Comparison of ENCODE assay signal across 21 mouse cellular contexts in the genomic region with DNA sequence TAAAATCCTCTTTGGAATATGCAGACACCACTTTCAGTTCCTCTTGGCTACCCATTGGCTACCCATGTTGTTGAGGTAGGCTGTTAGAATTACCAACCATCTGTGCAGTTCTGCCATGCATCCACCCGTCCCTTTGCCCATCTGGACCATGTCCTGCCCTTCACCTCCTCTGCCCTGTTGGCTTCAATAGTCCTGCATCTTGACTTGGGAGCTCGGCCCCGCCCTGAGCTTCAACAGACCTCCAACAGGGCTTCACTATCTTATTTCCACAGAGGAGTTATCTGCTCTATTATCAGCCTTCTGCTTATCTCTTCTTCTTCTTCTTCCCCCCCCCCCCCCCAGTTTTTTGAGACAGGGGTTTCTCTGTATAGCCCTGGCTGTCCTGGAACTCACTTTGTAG. TPM values are rescaled to one million over a fixed set of nuclear protein-coding genes. Genes with fewer than 3 reads are reported as not detected.
DNase-seq lines count a peak whose midpoint lies in the region; ATAC-seq and TF ChIP-seq lines count a peak whose summit lies in the region.
"Had no signal": no experiment of that assay in that cellular context is flagged by ENCODE, and none has a peak within 500 bp of the region (broad histone marks: within the 10 kb centered on the region; RNA-seq: fewer than 3 reads in every experiment).

No protein-coding gene starts in this region.

- no peaks in the 10 kb centered on the region for H3K27me3 ChIP-seq in CH12.LX (replicated peaks)
- no peaks in the 10 kb centered on the region for H3K27me3 ChIP-seq in liver, embryonic 13.5 days
- H3K27me3 ChIP-seq in forebrain, embryonic 11.5 days (ENCODE audit: control insufficient read depth, insufficient read depth, low read length) = no peaks in the 10 kb centered on the region
- no peaks in the 10 kb centered on the region for H3K27me3 ChIP-seq in midbrain, embryonic 11.5 days (ENCODE audit: control insufficient read depth, insufficient read depth, low read length)
- H3K27me3 ChIP-seq: embryonic facial prominence, embryonic 13.5 days; intestine, embryonic 15.5 days; midbrain, embryonic 12.5 days; neural tube, embryonic 12.5 days had no signal

- TF ChIP-seq CTCF in CH12.LX (conservative IDR thresholded peaks at IDR 0.05 in 1 of 2, IDR thresholded peaks at IDR 0.05 in 1 of 2; ENCODE audit: low read depth in 2 of 2, low read length in 2 of 2) = no peak
- no peak for TF ChIP-seq CTCF in bone marrow macrophage, adult 2 months (IDR thresholded peaks at IDR 0.05; ENCODE audit: low read depth, low read length)

- ATAC-seq in liver, embryonic 13.5 days (ENCODE audit: low read depth) = peak; percentile 29; the same call in 1 of the 2 replicates
- ATAC-seq in megakaryocyte-erythroid progenitor cell, adult 5-6 weeks (replicated peaks; ENCODE audit: low FRiP score, low TSS enrichment, poor library complexity, severe bottlenecking) = peak; percentile 45; the same call in 1 of the 2 replicates
- no peak for ATAC-seq in forebrain, embryonic 11.5 days (replicated peaks; ENCODE audit: low FRiP score)
- no peak for ATAC-seq in midbrain, embryonic 11.5 days (ENCODE audit: low FRiP score)
- ATAC-seq: intestine, embryonic 15.5 days had no signal

- H3K4me3 ChIP-seq in CH12.LX (replicated peaks in 1 of 3; ENCODE audit: low read depth in 2 of 3, low read length in 2 of 3, poor library complexity in 1 of 3) = no peak overlapping the region
- H3K4me3 ChIP-seq in bone marrow macrophage, adult 2 months (ENCODE audit: insufficient read depth, low read length) = no peak overlapping the region
- H3K4me3 ChIP-seq in liver, embryonic 13.5 days (replicated peaks) = no peak overlapping the region
- no peak overlapping the region for H3K4me3 ChIP-seq in forebrain, embryonic 11.5 days (ENCODE audit: low read depth, low read length)
- H3K4me3 ChIP-seq in midbrain, embryonic 11.5 days (ENCODE audit: low read depth, low read length) = no peak overlapping the region
- H3K4me3 ChIP-seq: embryonic facial prominence, embryonic 13.5 days; heart, adult 2 months; intestine, embryonic 15.5 days; midbrain, embryonic 12.5 days; neural tube, embryonic 12.5 days had no signal

- no peak for TF ChIP-seq EP300 in CH12.LX (IDR thresholded peaks at IDR 0.05; ENCODE audit: low read length)

- H3K9ac ChIP-seq in CH12.LX (ENCODE audit: insufficient read depth, low read depth) = no peak overlapping the region
- H3K9ac ChIP-seq in liver, embryonic 13.5 days = peak overlapping the region; percentile 51; the same call in 1 of the 2 replicates
- no peak overlapping the region for H3K9ac ChIP-seq in forebrain, embryonic 11.5 days (ENCODE audit: low read length)
- H3K9ac ChIP-seq in midbrain, embryonic 11.5 days (ENCODE audit: low read length) = no peak overlapping the region
- H3K9ac ChIP-seq: embryonic facial prominence, embryonic 13.5 days; hindbrain, embryonic 14.5 days; intestine, embryonic 15.5 days; lung, embryonic 14.5 days; midbrain, embryonic 12.5 days; neural tube, embryonic 12.5 days had no signal

- no peak for DNase-seq in CH12.LX (ENCODE audit: extremely low read depth)
- peak; percentile 55 for DNase-seq in liver, embryonic 13.5 days
- no peak for DNase-seq in embryo, embryonic 9.5 days (ENCODE audit: extremely low spot score)
- no peak for DNase-seq in forebrain, embryonic 11.5 days (ENCODE audit: low spot score)
- DNase-seq in midbrain, embryonic 11.5 days (ENCODE audit: low spot score, missing footprints) = no peak
- DNase-seq: cerebellum, adult 8-10 months; gastrocnemius, postnatal 10 days; heart, adult 2 months; heart, postnatal 36 days; kidney, postnatal 36 days; lung, embryonic 14.5 days; lung, postnatal 36 days; thymus, postnatal 36 days had no signal

- H3K27ac ChIP-seq in CH12.LX (ENCODE audit: insufficient read depth, low read depth) = no peak overlapping the region
- peak overlapping the region; percentile 3; the same call in 1 of the 2 replicates for H3K27ac ChIP-seq in bone marrow macrophage, adult 2 months (ENCODE audit: insufficient read depth, low read depth, low read length)
- H3K27ac ChIP-seq in liver, embryonic 13.5 days = peak overlapping the region; percentile 100
- H3K27ac ChIP-seq in forebrain, embryonic 11.5 days (ENCODE audit: low read depth, low read length) = no peak overlapping the region
- no peak overlapping the region for H3K27ac ChIP-seq in midbrain, embryonic 11.5 days (ENCODE audit: low read depth, low read length)
- H3K27ac ChIP-seq: embryonic facial prominence, embryonic 13.5 days; hindbrain, embryonic 14.5 days; intestine, embryonic 15.5 days; midbrain, embryonic 12.5 days; neural tube, embryonic 12.5 days had no signal

- 32% methylated on average over 3 of the region's 3 CpGs for WGBS in liver, embryonic 13.5 days (ENCODE audit: insufficient replicate concordance)
- WGBS in forebrain, embryonic 11.5 days = 70% methylated on average over 3 of the region's 3 CpGs
- 74% methylated on average over 3 of the region's 3 CpGs for WGBS in midbrain, embryonic 11.5 days

- H3K4me1 ChIP-seq in CH12.LX (ENCODE audit: control insufficient read depth in 1 of 2, insufficient read depth in 2 of 2) = peaks cover 9 to 58% of the 10 kb centered on the region in 2 experiments
- peaks cover 59% of the 10 kb centered on the region for H3K4me1 ChIP-seq in bone marrow macrophage, adult 2 months (ENCODE audit: control insufficient read depth, insufficient read depth, low read length)
- H3K4me1 ChIP-seq in liver, embryonic 13.5 days (replicated peaks) = peaks cover 75% of the 10 kb centered on the region
- peaks cover 3% of the 10 kb centered on the region; the same call in 1 of the 2 replicates for H3K4me1 ChIP-seq in forebrain, embryonic 11.5 days (replicated peaks; ENCODE audit: control insufficient read depth, insufficient read depth, low read length)
- peaks cover 12% of the 10 kb centered on the region; the same call in 1 of the 2 replicates for H3K4me1 ChIP-seq in midbrain, embryonic 11.5 days (ENCODE audit: control insufficient read depth, insufficient read depth, low read length)

- no peaks in the 10 kb centered on the region for H3K9me3 ChIP-seq in CH12.LX (replicated peaks; ENCODE audit: low read length)
- no peaks in the 10 kb centered on the region for H3K9me3 ChIP-seq in liver, embryonic 13.5 days (replicated peaks)
- no peaks in the 10 kb centered on the region for H3K9me3 ChIP-seq in forebrain, embryonic 11.5 days (ENCODE audit: control insufficient read depth, low read length)
- H3K9me3 ChIP-seq in midbrain, embryonic 11.5 days (ENCODE audit: control insufficient read depth, low read length) = no peaks in the 10 kb centered on the region
- H3K9me3 ChIP-seq: embryonic facial prominence, embryonic 13.5 days; intestine, embryonic 15.5 days; midbrain, embryonic 12.5 days; neural tube, embryonic 12.5 days had no signal

- TF ChIP-seq POLR2A in CH12.LX (IDR thresholded peaks at IDR 0.05; ENCODE audit: low read depth, low read length) = no peak
- no peak for TF ChIP-seq POLR2A in bone marrow macrophage, adult 2 months (IDR thresholded peaks at IDR 0.05; ENCODE audit: borderline replicate concordance, low read depth, low read length)

- dilution Hi-C loops in CH12.LX (cut with MboI; ENCODE audit: extremely low pct_ligation_motif_present, extremely low pct_unique_long_range_greater_than_20kb, low sequenced_read_pairs) = no loop called here

- H3K36me3 ChIP-seq in CH12.LX (replicated peaks in 1 of 2; ENCODE audit: control insufficient read depth in 1 of 2, insufficient read depth in 1 of 2, low read length in 1 of 2) = no peaks in the 10 kb centered on the region
- peaks cover 12% of the 10 kb centered on the region for H3K36me3 ChIP-seq in liver, embryonic 13.5 days
- H3K36me3 ChIP-seq in forebrain, embryonic 11.5 days (ENCODE audit: control insufficient read depth, insufficient read depth, low read length) = no peaks in the 10 kb centered on the region
- H3K36me3 ChIP-seq in midbrain, embryonic 11.5 days (ENCODE audit: control insufficient read depth, insufficient read depth, low read length) = no peaks in the 10 kb centered on the region
- H3K36me3 ChIP-seq: intestine, embryonic 15.5 days had no signal

- peaks cover 14% of the 10 kb centered on the region for H3K79me2 ChIP-seq in CH12.LX (replicated peaks; ENCODE audit: control insufficient read depth, extremely low read depth, insufficient read depth, poor library complexity, severe bottlenecking)

- in situ Hi-C loops in CH12.LX (cut with MboI; ENCODE audit: low pct_ligation_motif_present, low pct_unique_long_range_greater_than_20kb, low sequenced_read_pairs) = no loop called here

- no peak overlapping the region for H3K4me2 ChIP-seq in CH12.LX (ENCODE audit: insufficient read depth, low read depth, poor library complexity, severe bottlenecking)
- peak overlapping the region; percentile 19; the same call in 1 of the 2 replicates for H3K4me2 ChIP-seq in liver, embryonic 13.5 days
- no peak overlapping the region for H3K4me2 ChIP-seq in forebrain, embryonic 11.5 days (ENCODE audit: low read depth, low read length, severe bottlenecking)
- no peak overlapping the region for H3K4me2 ChIP-seq in midbrain, embryonic 11.5 days
- H3K4me2 ChIP-seq: embryonic facial prominence, embryonic 13.5 days; hindbrain, embryonic 14.5 days; intestine, embryonic 15.5 days; lung, embryonic 14.5 days; midbrain, embryonic 12.5 days; neural tube, embryonic 12.5 days had no signal

- TF ChIP-seq RAD21 in CH12.LX (IDR thresholded peaks at IDR 0.05; ENCODE audit: low read depth, low read length) = no peak

RNA-seq across cellular contexts. Expression of gene Tmem50a, which starts 2.4 kb away (rescaled TPM):
- total RNA-seq in CH12.LX (2012; rRNA removed) (84.8 and 95.8 TPM in 2 replicates), CH12.LX (2014; rRNA removed) (131 and 132 TPM in 2 replicates)
- polyA plus RNA-seq in CH12.LX (2012; ENCODE audit: insufficient read length, low read depth) = 114 and 133 TPM in 2 replicates
- 392 and 428 TPM in 2 replicates for polyA plus RNA-seq in bone marrow macrophage, adult 2 months (2012; ENCODE audit: insufficient read depth, insufficient read length, missing spikeins)
- 83.1 and 92.7 TPM in 2 replicates for polyA plus RNA-seq in liver, embryonic 13.5 days (2015; fragmentation: Nextera tagmentation; extraction: Ambion mirVana)
- 82.2 and 101 TPM in 2 replicates for total RNA-seq in megakaryocyte-erythroid progenitor cell, adult 5-6 weeks (2014; fragmentation: Nextera tagmentation)
- 163 and 179 TPM in 2 replicates for total RNA-seq in megakaryocyte-erythroid progenitor cell, adult 5-6 weeks (2017)
- 114 and 117 TPM in 2 replicates for polyA plus RNA-seq in forebrain, embryonic 11.5 days (2014; fragmentation: Nextera tagmentation; extraction: Ambion mirVana)
- polyA plus RNA-seq in midbrain, embryonic 11.5 days (2014; fragmentation: Nextera tagmentation; extraction: Ambion mirVana) = 156 TPM in 2 replicates

RNA-seq across cellular contexts. Expression of gene Rsrp1, which starts 6.2 kb away (rescaled TPM):
- total RNA-seq in CH12.LX (2012; rRNA removed) = 61.3 and 71.9 TPM in 2 replicates
- 51.2 and 62.7 TPM in 2 replicates for total RNA-seq in CH12.LX (2014; rRNA removed)
- polyA plus RNA-seq in CH12.LX (2012; ENCODE audit: insufficient read length, low read depth) = 69.4 and 86.8 TPM in 2 replicates
- 1,131 and 1,373 TPM in 2 replicates for polyA plus RNA-seq in bone marrow macrophage, adult 2 months (2012; ENCODE audit: insufficient read depth, insufficient read length, missing spikeins)
- polyA plus RNA-seq in liver, embryonic 13.5 days (2015; fragmentation: Nextera tagmentation; extraction: Ambion mirVana) = 232 and 286 TPM in 2 replicates
- total RNA-seq in megakaryocyte-erythroid progenitor cell, adult 5-6 weeks (2014; fragmentation: Nextera tagmentation) = 371 and 563 TPM in 2 replicates
- 122 and 226 TPM in 2 replicates for total RNA-seq in megakaryocyte-erythroid progenitor cell, adult 5-6 weeks (2017)
- polyA plus RNA-seq in forebrain, embryonic 11.5 days (2014; fragmentation: Nextera tagmentation; extraction: Ambion mirVana) = 332 and 356 TPM in 2 replicates
- 352 and 403 TPM in 2 replicates for polyA plus RNA-seq in midbrain, embryonic 11.5 days (2014; fragmentation: Nextera tagmentation; extraction: Ambion mirVana)

RNA-seq across cellular contexts. Expression of gene Syf2, which starts 13.5 kb away (rescaled TPM):
- 59.2 and 63.5 TPM in 2 replicates for total RNA-seq in CH12.LX (2012; rRNA removed)
- 77.1 and 93.8 TPM in 2 replicates for total RNA-seq in CH12.LX (2014; rRNA removed)
- polyA plus RNA-seq in CH12.LX (2012; ENCODE audit: insufficient read length, low read depth) = 76.1 and 89.0 TPM in 2 replicates
- 97.3 and 97.6 TPM in 2 replicates for polyA plus RNA-seq in bone marrow macrophage, adult 2 months (2012; ENCODE audit: insufficient read depth, insufficient read length, missing spikeins)
- 61.7 and 77.5 TPM in 2 replicates for polyA plus RNA-seq in liver, embryonic 13.5 days (2015; fragmentation: Nextera tagmentation; extraction: Ambion mirVana)
- 64.4 and 88.9 TPM in 2 replicates for total RNA-seq in megakaryocyte-erythroid progenitor cell, adult 5-6 weeks (2014; fragmentation: Nextera tagmentation)
- 208 and 338 TPM in 2 replicates for total RNA-seq in megakaryocyte-erythroid progenitor cell, adult 5-6 weeks (2017)
- 59.0 and 66.7 TPM in 2 replicates for polyA plus RNA-seq in forebrain, embryonic 11.5 days (2014; fragmentation: Nextera tagmentation; extraction: Ambion mirVana)
- polyA plus RNA-seq in midbrain, embryonic 11.5 days (2014; fragmentation: Nextera tagmentation; extraction: Ambion mirVana) = 76.7 and 79.4 TPM in 2 replicates

RNA-seq across cellular contexts. Expression of gene Rhd, which starts 52.9 kb away (rescaled TPM):
- total RNA-seq in CH12.LX (2012; rRNA removed) = 0.92 and 1.1 TPM in 2 replicates
- total RNA-seq in CH12.LX (2014; rRNA removed) = 0.82 and 1.3 TPM in 2 replicates
- 0.79 and 1.1 TPM in 2 replicates for polyA plus RNA-seq in CH12.LX (2012; ENCODE audit: insufficient read length, low read depth)
- not detected in 2 replicates for polyA plus RNA-seq in bone marrow macrophage, adult 2 months (2012; ENCODE audit: insufficient read depth, insufficient read length, missing spikeins)
- 545 and 561 TPM in 2 replicates for polyA plus RNA-seq in liver, embryonic 13.5 days (2015; fragmentation: Nextera tagmentation; extraction: Ambion mirVana)
- total RNA-seq in megakaryocyte-erythroid progenitor cell, adult 5-6 weeks (2014; fragmentation: Nextera tagmentation) = 163 and 165 TPM in 2 replicates
- total RNA-seq in megakaryocyte-erythroid progenitor cell, adult 5-6 weeks (2017) = 119 and 185 TPM in 2 replicates
- polyA plus RNA-seq in forebrain, embryonic 11.5 days (2014; fragmentation: Nextera tagmentation; extraction: Ambion mirVana) = 15.9 and 21.6 TPM in 2 replicates
- polyA plus RNA-seq in midbrain, embryonic 11.5 days (2014; fragmentation: Nextera tagmentation; extraction: Ambion mirVana) = 19.2 and 21.3 TPM in 2 replicates
- total RNA-seq: layer of hippocampus, postnatal 10 days had no signal

Comparison
In these comparisons a context has a peak if more than half of its experiments do, and no peak if none do; other contexts are left out.
1. H3K27ac ChIP-seq: peak in bone marrow macrophage, adult 2 months (single experiment) and liver, embryonic 13.5 days (single experiment); none in CH12.LX (single experiment), forebrain, embryonic 11.5 days (single experiment) and midbrain, embryonic 11.5 days (single experiment).
2. ATAC-seq: peak in liver, embryonic 13.5 days (single experiment) and megakaryocyte-erythroid progenitor cell, adult 5-6 weeks (single experiment); none in forebrain, embryonic 11.5 days (single experiment) and midbrain, embryonic 11.5 days (single experiment).